Mouse (Mus musculus): ENCODE measurements around the gene Ajap1. TPM values are rescaled to one million over a fixed set of nuclear protein-coding genes. Genes with fewer than 3 reads are reported as not detected.

The Ajap1 gene
- polyA plus RNA-seq, 1 experiment = 0.34 TPM

DNA sequence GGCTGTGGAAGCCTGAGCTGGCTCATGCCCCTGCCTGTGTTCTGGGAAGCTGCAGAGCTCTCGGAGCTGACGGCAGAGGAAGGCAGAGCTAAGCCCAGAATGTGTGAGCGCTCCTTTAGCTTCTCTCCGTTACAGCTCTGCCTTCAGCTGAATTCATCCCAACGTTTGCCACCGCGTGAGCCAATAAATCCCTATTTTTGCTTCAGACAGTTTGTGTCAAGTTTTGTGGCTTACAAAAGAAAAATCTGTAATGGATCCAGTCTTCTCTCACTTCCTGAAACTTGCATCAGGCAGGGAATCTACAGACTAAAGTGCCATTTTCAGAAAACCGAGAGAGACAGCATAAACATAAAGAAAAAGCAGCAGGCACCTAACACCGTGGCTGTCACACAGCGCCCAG, 154.8 kb downstream of the Ajap1 start:
- H3K36me3 ChIP-seq (replicated peaks; ENCODE audit: low read length) = no peaks in the 10 kb centered on the region
- peaks cover 97% of the 10 kb centered on the region for H3K9me3 ChIP-seq
- peak overlapping the region; percentile 54 for H3K4me3 ChIP-seq (replicated peaks)
- TF ChIP-seq FLI1 (IDR thresholded peaks at IDR 0.05; ENCODE audit: low read length) (no peak), GATA1 (IDR thresholded peaks at IDR 0.05; ENCODE audit: borderline replicate concordance, low read length) (no peak)
- H3K27me3 ChIP-seq (replicated peaks) = no peaks in the 10 kb centered on the region
- H3K4me1 ChIP-seq = no peaks in the 10 kb centered on the region

All from megakaryocyte, embryonic 14.5 days (primary cell).